Mouse (Mus musculus) granulocyte monocyte progenitor cell, adult 5-6 weeks (primary cell): ENCODE measurements around the gene Pik3r4. TPM values are rescaled to one million over a fixed set of nuclear protein-coding genes. Genes with fewer than 3 reads are reported as not detected.

ENCODE experiments used
- ATAC-seq: replicated peaks from 2 replicates; pipeline ENCODE4 v1.8.0; 2016; ENCODE audit warnings: mild to moderate bottlenecking, moderate TSS enrichment, inconsistent platforms; ENCODE audit not compliant: poor library complexity, severe bottlenecking
- total RNA-seq, 2 experiments: library from RNA; stranded (forward) in 1 of 2; stranded (reverse) in 1 of 2; fragments of 200-712, 200-1000 nt in 1 of 2; fragments of >200 nt in 1 of 2; fragmentation: Nextera tagmentation in 1 of 2; gene quantifications; 2 replicates each; pipeline ENCODE4 v1.2.3; 2014 to 2017

Pik3r4 gene
- total RNA-seq, 2 experiments from 2014 or later, result 30.2 to 47.0 TPM

- no peak for ATAC-seq
Measured at GRCm38 (mm10) chr9:105696818-105697564, 54.2 kb downstream of the Pik3r4 start.

GRCm38 (mm10) chr9:105697764-105698396 lies 55.1 kb downstream of the Pik3r4 start:
- no peak for ATAC-seq

DNA sequence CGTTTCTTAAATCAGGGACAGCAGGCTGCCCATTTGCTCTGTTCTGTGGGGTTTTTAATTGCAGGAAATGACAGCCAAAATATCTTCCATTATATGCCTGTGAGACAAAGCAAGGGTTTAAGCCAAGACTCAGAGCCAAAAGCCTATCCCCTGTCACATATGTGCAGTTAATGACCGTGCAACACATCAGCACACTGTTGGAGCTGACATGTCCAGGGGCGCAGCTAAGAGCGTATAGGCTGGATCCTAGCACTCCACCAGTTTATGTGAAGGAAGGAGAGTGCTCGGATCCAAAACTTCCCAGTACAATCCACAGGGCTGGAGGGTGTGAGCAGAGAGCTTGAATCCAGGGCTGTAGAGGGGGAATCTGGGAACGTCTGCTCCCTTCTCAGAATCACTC lies 57.9 kb downstream of the Pik3r4 start:
- ATAC-seq, result no peak

DNA sequence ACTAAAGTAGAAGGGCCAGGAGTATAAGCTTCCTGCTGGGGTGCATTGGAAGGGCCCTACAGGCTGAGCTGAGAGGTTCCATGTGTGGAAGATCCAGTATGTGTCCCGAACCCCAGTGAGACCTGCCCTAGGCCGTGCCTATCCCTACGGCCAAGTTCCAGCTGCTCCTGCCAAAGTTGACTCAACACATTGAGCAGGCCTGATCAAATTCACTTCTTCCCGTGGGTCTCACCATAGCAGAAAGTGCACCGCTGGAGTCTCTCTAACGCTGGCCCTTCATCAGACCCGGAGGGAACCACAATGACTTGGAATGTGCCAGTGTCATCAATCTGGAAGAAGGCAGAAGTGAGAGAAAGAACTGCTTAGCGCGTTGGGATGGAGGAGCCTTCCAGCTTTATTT lies 59.2 kb downstream of the Pik3r4 start:
- ATAC-seq, result no peak

DNA sequence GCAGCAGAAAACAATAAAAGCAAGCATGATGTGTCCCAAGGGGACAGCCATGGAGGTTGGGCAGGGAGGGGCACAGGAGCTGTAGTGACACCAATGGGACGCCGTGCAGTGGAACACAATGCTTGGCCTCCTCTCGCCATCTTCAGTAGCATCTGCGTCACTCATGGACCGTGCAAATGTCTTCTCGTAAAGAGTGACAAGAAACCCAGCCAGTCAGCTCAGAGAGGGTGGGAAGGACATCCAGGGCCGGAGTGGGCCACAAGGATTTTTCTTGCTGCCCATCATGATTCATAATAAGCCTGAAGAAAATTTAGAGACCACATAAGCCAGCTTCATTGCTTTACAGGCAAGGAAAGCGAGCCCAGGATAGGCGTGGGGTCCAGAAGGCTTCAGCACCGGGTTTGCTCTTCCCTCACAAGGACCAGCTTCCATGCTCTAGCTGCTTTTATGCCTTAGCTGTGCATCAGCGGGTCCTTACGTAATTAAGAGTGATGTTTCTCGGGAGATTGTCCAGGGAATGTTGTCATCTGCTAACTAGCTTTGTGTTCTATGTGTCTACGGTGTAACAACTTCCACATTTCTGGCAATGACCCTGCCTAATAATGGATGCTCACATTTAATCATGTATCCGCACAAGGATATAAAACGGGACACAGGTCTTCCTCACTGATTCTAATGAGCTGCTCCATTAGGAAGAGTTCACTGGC lies 61.6 kb downstream of the Pik3r4 start:
- ATAC-seq, result no peak

DNA sequence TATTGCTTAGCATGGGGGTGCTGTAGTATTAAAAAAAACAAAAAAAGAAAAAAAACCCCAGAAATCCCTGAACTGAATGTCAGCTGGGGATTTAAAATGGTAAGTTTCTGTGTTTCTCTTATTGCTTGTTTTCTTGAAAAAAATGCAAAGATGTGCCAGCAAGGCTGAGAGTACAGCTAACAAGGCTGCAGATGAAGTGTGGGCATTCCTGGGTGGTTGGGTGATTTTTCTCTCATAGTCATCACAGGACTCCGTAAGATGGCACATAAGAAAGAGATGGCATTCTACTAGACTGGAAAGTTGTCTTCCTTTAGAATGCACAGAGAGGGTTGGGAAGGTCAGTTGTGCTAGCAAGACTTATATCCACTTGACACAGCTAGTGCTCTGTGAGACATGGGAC lies 62.2 kb downstream of the Pik3r4 start:
- ATAC-seq, result no peak

DNA sequence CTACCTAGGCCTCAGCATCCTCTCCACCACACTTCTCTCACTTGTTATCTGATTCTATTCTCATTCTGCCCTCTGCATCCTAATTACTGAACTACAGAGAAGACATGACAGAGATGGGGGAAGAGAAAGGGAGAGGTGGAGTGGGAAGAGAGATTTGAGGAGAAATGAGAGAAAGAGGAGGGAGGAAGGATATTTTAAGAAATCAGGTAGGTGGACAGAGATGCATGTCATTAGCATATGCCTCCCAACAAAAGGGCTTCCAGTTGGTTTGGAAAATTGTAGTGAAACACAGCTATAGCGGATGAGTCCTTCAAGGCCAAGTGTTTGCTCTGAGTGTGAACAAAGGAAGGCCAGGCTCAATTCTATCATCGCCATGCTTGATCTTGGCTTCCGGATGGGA lies 69.3 kb downstream of the Pik3r4 start:
- no peak for ATAC-seq

- ATAC-seq, result no peak
Measured at GRCm38 (mm10) chr9:105719367-105719766, 76.6 kb downstream of the Pik3r4 start.

GRCm38 (mm10) chr9:105719851-105720395 lies 77.1 kb downstream of the Pik3r4 start:
- no peak for ATAC-seq

- ATAC-seq, result no peak
Measured at GRCm38 (mm10) chr9:105720430-105720829, 77.7 kb downstream of the Pik3r4 start.

DNA sequence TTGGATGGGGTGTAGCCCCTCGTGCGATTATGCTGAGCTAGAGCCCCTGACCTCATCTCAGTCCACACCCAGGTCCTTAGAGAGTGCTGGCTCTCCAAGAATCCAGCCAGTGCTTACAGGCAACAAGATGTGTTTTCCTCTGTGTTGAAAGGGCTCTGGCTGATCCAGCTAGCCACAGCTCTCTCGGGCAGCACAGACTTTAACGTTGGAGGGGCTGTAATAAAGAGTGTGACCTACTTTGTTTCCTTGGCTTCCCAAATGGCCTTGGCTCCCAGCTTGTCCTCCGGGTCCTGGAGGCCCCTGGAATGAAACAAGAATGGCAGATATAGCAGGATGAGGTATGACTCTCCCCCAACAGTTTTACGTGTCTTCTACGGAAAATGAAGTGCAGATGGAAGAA lies 89.2 kb downstream of the Pik3r4 start:
- no peak for ATAC-seq

DNA sequence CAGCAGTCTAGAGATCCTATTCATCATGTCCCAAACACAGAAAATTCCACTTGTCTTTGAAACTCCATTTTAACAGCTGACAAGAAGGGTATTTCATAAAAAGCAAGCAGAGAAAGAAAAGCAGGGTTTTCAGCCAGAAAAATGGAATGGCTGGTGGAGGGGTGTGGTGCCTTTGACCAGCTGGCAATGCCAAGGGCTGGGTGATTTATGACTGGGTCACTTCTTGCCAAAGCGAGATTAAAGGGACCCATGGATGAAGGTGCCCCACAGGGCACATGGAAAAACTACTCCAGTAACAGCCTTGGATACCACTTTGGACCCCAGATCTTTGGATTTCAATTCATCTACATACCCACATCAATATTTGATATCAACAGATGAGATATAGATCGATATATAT lies 91.9 kb downstream of the Pik3r4 start:
- no peak for ATAC-seq

DNA sequence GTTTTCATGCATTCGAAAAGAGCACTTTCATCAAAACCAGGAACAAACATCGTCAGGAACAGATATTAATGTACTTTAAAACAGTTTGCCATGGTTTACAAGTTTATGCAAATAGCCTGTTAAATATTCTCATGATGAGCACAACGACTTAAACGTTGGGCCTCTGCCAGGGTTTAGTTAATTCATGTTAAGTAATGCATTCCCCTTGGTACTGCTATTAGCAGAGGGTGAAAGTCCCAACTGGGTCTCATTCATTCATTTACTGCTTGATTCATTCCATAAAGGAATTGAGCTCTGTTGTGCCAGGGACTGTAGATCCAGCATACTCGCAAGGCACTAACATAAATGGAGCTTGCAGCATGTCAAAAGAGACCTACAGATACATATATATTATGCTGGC lies 92.4 kb downstream of the Pik3r4 start:
- no peak for ATAC-seq

Other genes with a start within 250 kb of the Pik3r4 start
- gene Aste1, start 247.6 kb upstream of the Pik3r4 start, total RNA-seq (2014; fragmentation: Nextera tagmentation), result 17.6 and 23.6 TPM in 2 replicates
- gene Aste1, start 247.6 kb upstream of the Pik3r4 start, total RNA-seq (2017), result 16.8 and 18.5 TPM in 2 replicates
- gene Nek11, start 247.5 kb upstream of the Pik3r4 start, total RNA-seq (2014; fragmentation: Nextera tagmentation), result not detected in 2 replicates
- gene Nek11, start 247.5 kb upstream of the Pik3r4 start, total RNA-seq (2017), result not detected in 2 replicates
- gene Atp2c1, start 115.7 kb upstream of the Pik3r4 start, total RNA-seq (2014; fragmentation: Nextera tagmentation), result 14.9 and 19.6 TPM in 2 replicates
- 47.3 and 65.1 TPM in 2 replicates for gene Atp2c1, start 115.7 kb upstream of the Pik3r4 start, total RNA-seq (2017)
- not detected in 2 replicates for gene Col6a6, start 185.2 kb downstream of the Pik3r4 start, total RNA-seq (2014; fragmentation: Nextera tagmentation)
- not detected in 2 replicates for gene Col6a6, start 185.2 kb downstream of the Pik3r4 start, total RNA-seq (2017)